Mouse (Mus musculus) lung, adult 2 months (tissue): ENCODE data around the gene Gm10490. TPM values are rescaled to one million over a fixed set of nuclear protein-coding genes. Genes with fewer than 3 reads are reported as not detected.
"Not testable (repeated sequence)": the region's sequence is repeated elsewhere in the genome, so short reads cannot be mapped to it uniquely, and the experiment has no call there.

Experiments used
- DNase-seq: peaks from one replicate; pipeline ENCODE4 v3.0.0; 2022
- H3K4me1 ChIP-seq: fragments of 200-500 bp; 2 replicates; pipeline ENCODE4 v1.6.1; 2011; ENCODE audit warnings: low read length; ENCODE audit not compliant: control insufficient read depth, insufficient read depth
- H3K4me3 ChIP-seq: fragments of 200-500 bp; replicated peaks from 2 replicates; pipeline ENCODE3; 2011; ENCODE audit warnings: low read depth, mild to moderate bottlenecking, control low read depth, low read length; ENCODE audit errors: extremely low read depth
- CTCF ChIP-seq: fragments of 200-500 bp; IDR thresholded peaks from 2 replicates; pipeline ENCODE4 v1.5.1; 2011; ENCODE audit warnings: mild to moderate bottlenecking, low read length, control low read depth; ENCODE audit not compliant: insufficient read depth
- POLR2A ChIP-seq: fragments of 200-500 bp; IDR thresholded peaks from 2 replicates; pipeline ENCODE4 v1.6.1; 2011; ENCODE audit warnings: low read depth, mild to moderate bottlenecking, control low read depth, low read length, borderline replicate concordance; ENCODE audit errors: extremely low read depth
- WGBS: fragments of 180-500 bp; shearing (Covaris S2); methylation state at CpG from one replicate; pipeline ENCODE4 v1.1.7; 2018; 5-methylcytosine and 5-hydroxymethylcytosine counted together
- polyA plus RNA-seq: library from polyadenylated mRNA; depleted of rRNA; stranded (reverse); fragments of >200 nt; gene quantifications from 2 replicates; pipeline ENCODE4 v1.2.3, GENCODE M21; 2012; rRNA removed

Gm10490 gene
- polyA plus RNA-seq = not detected in 2 replicates

- 89% methylated on average over 4 of the region's 4 CpGs for WGBS
- not testable (repeated sequence) for H3K4me3 ChIP-seq, DNase-seq
These were observed at the start of gene Gm10490 for GRCm38 (mm10) chrX:7909242-7909641. Gm10490 (plus strand) TSS chrX:7909542.

GRCm38 (mm10) chrX:7863181-7863580, 46.2 kb upstream of the Gm10490 start:
- Histone ChIP-seq H3K4me1 (peaks cover 4% of the 10 kb centered on the region), H3K4me3 (no peak overlapping the region)
- TF ChIP-seq POLR2A = no peak
- no peak for TF ChIP-seq CTCF
- 62% methylated on average over 1 of the region's 1 CpGs for WGBS
- no peak for DNase-seq

More at GRCm38 (mm10) chrX:7909242-7909641, at the start of gene Gm10490:
- H3K4me1 ChIP-seq = not testable (repeated sequence)

DNA sequence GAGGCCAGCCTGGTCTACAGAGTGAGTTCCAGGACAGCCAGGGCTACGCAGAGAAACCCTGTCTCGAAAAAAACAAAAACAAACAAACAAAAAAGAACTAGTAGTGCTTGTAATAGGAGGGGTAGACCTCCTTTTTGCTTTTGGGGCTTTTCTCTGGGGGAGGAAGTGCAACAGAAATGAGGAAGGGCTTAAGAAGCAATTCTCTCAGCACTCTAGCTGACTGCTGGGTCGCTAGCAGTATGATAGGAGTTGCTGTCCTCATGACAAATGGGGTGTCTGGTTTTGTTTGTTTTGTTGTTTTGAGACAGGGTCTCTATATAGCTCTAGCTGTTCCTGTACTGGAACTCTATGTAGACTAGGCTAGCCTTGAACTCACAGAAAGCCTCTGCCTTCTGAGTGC, 44.8 kb upstream of the Gm10490 start:
- H3K4me1 ChIP-seq = peaks cover 4% of the 10 kb centered on the region
- WGBS = 62% methylated on average over 3 of the region's 3 CpGs
- DNase-seq = no peak
- TF ChIP-seq CTCF = no peak
- TF ChIP-seq POLR2A = no peak
- no peak overlapping the region for H3K4me3 ChIP-seq

- 32% methylated on average over 2 of the region's 2 CpGs for WGBS
- DNase-seq = no peak
- Histone ChIP-seq H3K4me3 (no peak overlapping the region), H3K4me1 (peaks cover 4% of the 10 kb centered on the region)
- TF ChIP-seq CTCF (no peak), POLR2A (no peak)
These were observed 44.0 kb upstream of the Gm10490 start for GRCm38 (mm10) chrX:7865343-7865742.

GRCm38 (mm10) chrX:7865786-7866185, 43.6 kb upstream of the Gm10490 start:
- DNase-seq = no peak
- WGBS = 51% methylated on average over 2 of the region's 2 CpGs
- TF ChIP-seq POLR2A = no peak
- TF ChIP-seq CTCF = no peak
- Histone ChIP-seq H3K4me1 (peaks cover 4% of the 10 kb centered on the region), H3K4me3 (no peak overlapping the region)

- no peak for DNase-seq
- Histone ChIP-seq H3K4me3 (no peak overlapping the region), H3K4me1 (peaks cover 4% of the 10 kb centered on the region)
- 76% methylated on average over 1 of the region's 1 CpGs for WGBS
- TF ChIP-seq POLR2A (no peak), CTCF (no peak)
These were observed 42.2 kb upstream of the Gm10490 start for GRCm38 (mm10) chrX:7867141-7867540.

DNA sequence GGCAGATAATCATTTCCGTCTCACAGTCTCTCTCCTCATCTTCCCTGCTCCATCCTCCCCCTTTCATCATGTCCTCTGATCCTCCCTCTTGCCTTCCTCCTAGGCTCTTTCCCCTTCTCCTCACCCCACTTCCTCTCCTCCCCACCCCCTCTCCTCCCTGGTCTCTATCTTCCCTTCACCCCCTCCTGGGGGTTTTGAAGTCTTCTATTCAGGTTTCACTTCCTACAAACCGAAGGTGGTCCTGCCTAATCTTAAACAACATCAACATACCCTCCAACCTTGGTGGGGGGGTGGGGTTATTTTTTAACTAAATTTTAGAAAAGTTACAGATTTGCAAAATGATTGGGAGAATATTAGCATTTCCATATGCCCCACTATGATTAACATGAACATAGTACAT, 40.8 kb upstream of the Gm10490 start:
- Histone ChIP-seq H3K4me1 (peaks cover 4% of the 10 kb centered on the region), H3K4me3 (no peak overlapping the region)
- no peak for DNase-seq
- TF ChIP-seq POLR2A (no peak), CTCF (no peak)
- WGBS = 43% methylated on average over 2 of the region's 2 CpGs

GRCm38 (mm10) chrX:7869826-7870225, 39.5 kb upstream of the Gm10490 start:
- H3K4me3 ChIP-seq = no peak overlapping the region
- DNase-seq = no peak
- WGBS = 51% methylated on average over 3 of the region's 3 CpGs
- peaks cover 4% of the 10 kb centered on the region for H3K4me1 ChIP-seq
- TF ChIP-seq CTCF (no peak), POLR2A (no peak)

- peak; percentile 62 for DNase-seq
- TF ChIP-seq POLR2A (peak; percentile 36; the same call in 1 of the 2 replicates), CTCF (no peak)
- H3K4me1 ChIP-seq = peaks cover 2% of the 10 kb centered on the region
- 24% methylated on average over 38 of the region's 38 CpGs for WGBS
- H3K4me3 ChIP-seq = peak within 1 kb of the TSS; percentile 63
These were observed 31.3 kb upstream of the Gm10490 start, which contains the start of gene Pim2 for GRCm38 (mm10) chrX:7878007-7878419. Pim2 (plus strand) TSS chrX:7878262.

GRCm38 (mm10) chrX:7878495-7878894, 30.8 kb upstream of the Gm10490 start:
- DNase-seq = peak; percentile 8

More at GRCm38 (mm10) chrX:7878495-7878894, 30.8 kb upstream of the Gm10490 start:
- WGBS = 38% methylated on average over 21 of the region's 21 CpGs
- TF ChIP-seq POLR2A (no peak), CTCF (no peak)
- Histone ChIP-seq H3K4me1 (peaks cover 2% of the 10 kb centered on the region), H3K4me3 (peak overlapping the region; percentile 63)
